Mouse (Mus musculus) midbrain, embryonic 12.5 days (tissue): ENCODE results near the gene Ripk3. TPM values are rescaled to one million over a fixed set of nuclear protein-coding genes. Genes with fewer than 3 reads are reported as not detected.

Source experiments
- ATAC-seq: fragments of 200-750 bp; cut with Nextera tagmentation; 2 replicates; pipeline ENCODE4 v1.8.0; 2017; ENCODE audit warnings: low read depth, moderate TSS enrichment, moderate library complexity; ENCODE audit not compliant: low FRiP score
- H3K27ac ChIP-seq: fragments of 300-500 bp; sonication (generic); replicated peaks from 2 replicates; pipeline ENCODE4 v1.5.1; 2016; ENCODE audit warnings: mild to moderate bottlenecking
- H3K27me3 ChIP-seq: fragments of 300-500 bp; sonication (generic); 2 replicates; pipeline ENCODE4 v1.6.1; 2016; ENCODE audit warnings: mild to moderate bottlenecking
- H3K36me3 ChIP-seq: fragments of 300-500 bp; sonication (generic); 2 replicates; pipeline ENCODE4 v1.6.1; 2016
- H3K4me1 ChIP-seq: fragments of 300-500 bp; sonication (generic); 2 replicates; pipeline ENCODE4 v1.6.1; 2016
- H3K4me2 ChIP-seq: fragments of 300-500 bp; sonication (generic); replicated peaks from 2 replicates; pipeline ENCODE4 v1.6.1; 2016; ENCODE audit warnings: mild to moderate bottlenecking, moderate library complexity
- H3K4me3 ChIP-seq: fragments of 300-500 bp; sonication (generic); 2 replicates; pipeline ENCODE4 v1.5.1; 2016; ENCODE audit warnings: mild to moderate bottlenecking
- H3K9ac ChIP-seq: fragments of 300-500 bp; sonication (generic); replicated peaks from 2 replicates; pipeline ENCODE4 v1.6.1; 2016; ENCODE audit warnings: mild to moderate bottlenecking, moderate library complexity
- H3K9me3 ChIP-seq: fragments of 300-500 bp; sonication (generic); 2 replicates; pipeline ENCODE4 v1.6.1; 2016; ENCODE audit warnings: mild to moderate bottlenecking
- WGBS: fragments of 180-500 bp; shearing (Covaris S2); methylation state at CpG from one replicate; pipeline ENCODE4 v1.1.7; 2016; 5-methylcytosine and 5-hydroxymethylcytosine counted together
- polyA plus RNA-seq: library from polyadenylated mRNA; unstranded; fragments of >200 nt; fragmentation: Nextera tagmentation; extraction: Ambion mirVana; gene quantifications from 2 replicates; pipeline ENCODE4 v1.2.1, GENCODE M21; 2016

Ripk3 gene
- polyA plus RNA-seq, 1 experiment from 2014 or later, result 8.3 TPM

DNA sequence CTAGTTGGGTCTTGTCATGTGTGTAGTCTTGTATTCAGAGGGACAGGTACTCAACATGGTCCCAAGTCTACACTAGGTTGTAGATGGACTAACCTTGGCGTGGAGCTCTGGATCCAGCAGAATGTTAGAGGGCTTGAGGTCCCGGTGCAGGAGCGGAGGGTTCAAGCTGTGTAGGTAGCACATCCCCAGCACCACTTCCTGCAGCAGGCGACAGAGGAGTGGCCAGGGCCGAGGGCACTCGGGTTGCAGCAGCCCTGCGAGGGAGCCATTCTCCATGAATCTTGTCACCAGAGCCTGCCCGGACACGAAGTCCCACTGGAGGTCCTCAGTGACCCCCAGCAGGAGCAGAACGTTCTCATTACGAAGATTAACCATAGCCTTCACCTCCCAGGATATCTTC lies 934 bp downstream of the Ripk3 start:
- no peak overlapping the region for H3K27ac ChIP-seq
- H3K4me1 ChIP-seq, result peaks cover 13% of the 10 kb centered on the region
- H3K4me3 ChIP-seq, result no peak overlapping the region
- H3K27me3 ChIP-seq, result peaks cover 77% of the 10 kb centered on the region
- no peaks in the 10 kb centered on the region for H3K9me3 ChIP-seq
- no peak overlapping the region for H3K4me2 ChIP-seq
- no peak for ATAC-seq
- H3K36me3 ChIP-seq, result no peaks in the 10 kb centered on the region
- H3K9ac ChIP-seq, result no peak overlapping the region
- 46% methylated on average over 11 of the region's 11 CpGs for whole genome bisulfite sequencing

- no peak for ATAC-seq
- no peaks in the 10 kb centered on the region for H3K9me3 ChIP-seq
- H3K36me3 ChIP-seq, result no peaks in the 10 kb centered on the region
- H3K9ac ChIP-seq, result no peak overlapping the region
- H3K27ac ChIP-seq, result no peak overlapping the region
- H3K4me2 ChIP-seq, result no peak overlapping the region
- H3K27me3 ChIP-seq, result peaks cover 96% of the 10 kb centered on the region
- 21% methylated on average over 6 of the region's 6 CpGs for WGBS
- H3K4me3 ChIP-seq, result no peak overlapping the region
- H3K4me1 ChIP-seq, result peaks cover 13% of the 10 kb centered on the region
These were observed 3.5 kb downstream of the Ripk3 start for GRCm38 (mm10) chr14:55785195-55785594.

- no peaks in the 10 kb centered on the region for H3K36me3 ChIP-seq
- H3K27me3 ChIP-seq, result peaks cover 94% of the 10 kb centered on the region
- H3K4me2 ChIP-seq, result peak within 1 kb of the TSS; percentile 46
- peaks cover 13% of the 10 kb centered on the region for H3K4me1 ChIP-seq
- no peak within 1 kb of the TSS for H3K27ac ChIP-seq
- H3K9me3 ChIP-seq, result no peaks in the 10 kb centered on the region
- ATAC-seq, result no peak
- WGBS, result 6% methylated on average over 13 of the region's 13 CpGs
- peak within 1 kb of the TSS; percentile 18 for H3K4me3 ChIP-seq
- H3K9ac ChIP-seq, result no peak within 1 kb of the TSS; the same call in 1 of the 2 replicates
These were observed 4.8 kb downstream of the Ripk3 start, which contains the start of gene Adcy4 for GRCm38 (mm10) chr14:55783958-55784235. Gene Adcy4 (minus strand): TSS chr14:55784095.

- Histone ChIP-seq H3K9me3 (no peaks in the 10 kb centered on the region), H3K27me3 (peaks cover 93% of the 10 kb centered on the region), H3K4me2 (peak overlapping the region; percentile 46), H3K36me3 (no peaks in the 10 kb centered on the region), H3K27ac (no peak overlapping the region), H3K9ac (no peak overlapping the region; the same call in 1 of the 2 replicates), H3K4me1 (peaks cover 11% of the 10 kb centered on the region), H3K4me3 (peak overlapping the region; percentile 18)
- no peak for ATAC-seq
- WGBS, result 2% methylated on average over 31 of the region's 31 CpGs
These were observed 5.3 kb downstream of the Ripk3 start for GRCm38 (mm10) chr14:55783171-55783957.

DNA sequence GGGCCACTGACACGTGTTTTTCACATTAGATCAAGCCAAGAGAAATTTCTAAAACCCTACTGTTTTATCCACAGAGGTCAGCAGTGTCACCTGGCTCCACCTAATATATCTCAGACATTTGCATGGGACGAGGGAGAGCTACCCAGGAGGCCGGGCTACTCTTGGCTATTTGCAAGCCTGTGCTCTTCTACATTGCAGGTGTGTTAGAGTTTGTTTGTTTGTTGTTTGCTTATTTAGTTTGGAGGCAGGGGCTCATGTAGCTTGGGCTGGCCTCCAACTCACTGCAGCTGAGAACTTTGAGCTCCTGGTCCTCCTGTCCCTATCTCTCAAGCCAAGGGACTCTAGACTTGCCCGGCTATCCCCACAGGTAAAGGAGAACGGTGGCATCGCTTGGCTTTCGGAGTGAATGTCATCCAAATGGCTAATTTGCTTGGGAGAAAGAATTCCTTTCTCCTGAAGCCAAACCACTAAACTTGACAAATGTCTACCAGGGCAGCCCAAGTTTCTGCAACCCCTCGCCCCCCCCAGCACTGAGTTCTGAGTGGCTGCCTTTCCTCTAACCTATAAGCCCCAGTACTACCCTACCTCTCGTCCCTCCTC lies 6.2 kb downstream of the Ripk3 start:
- no peak overlapping the region for H3K27ac ChIP-seq
- H3K4me2 ChIP-seq, result no peak overlapping the region

GRCm38 (mm10) chr14:55781310-55781709 lies 7.4 kb downstream of the Ripk3 start:
- Histone ChIP-seq H3K9ac (no peak overlapping the region), H3K27me3 (peaks cover 73% of the 10 kb centered on the region)

More for the DNA sequence above, 6.2 kb downstream of the Ripk3 start:
- no peaks in the 10 kb centered on the region for H3K9me3 ChIP-seq
- H3K27me3 ChIP-seq, result peaks cover 84% of the 10 kb centered on the region
- WGBS, result 50% methylated on average over 9 of the region's 9 CpGs
- peaks cover 7% of the 10 kb centered on the region; the same call in 1 of the 2 replicates for H3K4me1 ChIP-seq
- ATAC-seq, result no peak
- no peak overlapping the region for H3K9ac ChIP-seq
- 0 out of 2 replicates have a peak overlapping the region, but pooled peaks have one; percentile 18 for H3K4me3 ChIP-seq
- no peaks in the 10 kb centered on the region for H3K36me3 ChIP-seq

DNA sequence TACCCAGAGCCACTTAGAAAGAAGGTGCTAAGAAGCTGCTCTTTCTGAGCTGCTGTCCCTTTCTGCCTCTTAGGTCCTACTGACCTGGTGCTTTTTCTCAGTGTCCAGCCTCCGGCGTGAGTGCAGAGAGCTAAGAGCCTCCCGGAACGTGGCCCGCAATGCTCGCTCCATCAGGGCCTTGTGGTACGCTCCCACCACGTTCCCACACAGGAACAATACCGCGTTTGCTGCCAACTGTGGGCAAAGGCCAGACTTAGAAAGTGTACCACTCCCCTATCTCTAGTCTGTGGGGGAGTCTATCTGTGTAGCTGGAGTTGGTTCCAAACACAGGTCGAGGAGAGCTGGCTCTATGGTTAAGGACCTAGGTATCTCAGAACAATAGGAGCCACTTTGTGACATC lies 7.9 kb downstream of the Ripk3 start:
- ATAC-seq, result no peak
- Histone ChIP-seq H3K4me3 (no peak overlapping the region), H3K27me3 (peaks cover 67% of the 10 kb centered on the region), H3K4me1 (peaks cover 7% of the 10 kb centered on the region; the same call in 1 of the 2 replicates), H3K4me2 (no peak overlapping the region), H3K27ac (no peak overlapping the region), H3K36me3 (no peaks in the 10 kb centered on the region), H3K9me3 (no peaks in the 10 kb centered on the region), H3K9ac (no peak overlapping the region)
- WGBS, result 78% methylated on average over 11 of the region's 11 CpGs

More at GRCm38 (mm10) chr14:55781310-55781709, 7.4 kb downstream of the Ripk3 start:
- Histone ChIP-seq H3K27ac (no peak overlapping the region), H3K4me3 (peak overlapping the region; percentile 15; the same call in 1 of the 2 replicates), H3K4me1 (peaks cover 7% of the 10 kb centered on the region; the same call in 1 of the 2 replicates), H3K36me3 (no peaks in the 10 kb centered on the region), H3K4me2 (peak overlapping the region; percentile 34), H3K9me3 (no peaks in the 10 kb centered on the region)
- 17% methylated on average over 14 of the region's 14 CpGs for WGBS
- ATAC-seq, result peak; percentile 74; the same call in 1 of the 2 replicates

DNA sequence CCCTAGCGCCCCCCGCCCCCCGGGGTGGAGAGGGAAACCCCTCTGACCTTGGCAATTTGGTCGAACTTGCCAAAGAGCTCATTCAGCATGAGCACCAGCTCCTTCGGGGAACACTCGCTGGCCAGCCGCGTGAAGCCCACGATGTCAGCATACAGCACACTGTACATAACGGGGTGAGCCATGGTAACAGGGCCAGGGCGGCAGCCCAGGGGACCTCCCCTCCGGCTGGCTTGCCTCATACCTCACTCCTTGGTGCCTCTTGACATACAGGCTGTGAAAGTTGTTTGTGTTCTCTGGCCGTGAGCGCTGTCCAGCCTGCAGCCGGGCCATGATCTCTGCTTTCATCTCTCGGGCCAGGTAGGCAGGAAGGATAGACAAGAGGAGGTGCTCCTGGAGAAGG lies 9.0 kb downstream of the Ripk3 start:
- Histone ChIP-seq H3K9ac (no peak overlapping the region), H3K9me3 (no peaks in the 10 kb centered on the region), H3K4me3 (no peak overlapping the region), H3K4me2 (no peak overlapping the region), H3K36me3 (no peaks in the 10 kb centered on the region), H3K4me1 (peaks cover 7% of the 10 kb centered on the region; the same call in 1 of the 2 replicates), H3K27ac (no peak overlapping the region), H3K27me3 (peaks cover 56% of the 10 kb centered on the region)
- no peak for ATAC-seq
- WGBS, result 69% methylated on average over 16 of the region's 16 CpGs

DNA sequence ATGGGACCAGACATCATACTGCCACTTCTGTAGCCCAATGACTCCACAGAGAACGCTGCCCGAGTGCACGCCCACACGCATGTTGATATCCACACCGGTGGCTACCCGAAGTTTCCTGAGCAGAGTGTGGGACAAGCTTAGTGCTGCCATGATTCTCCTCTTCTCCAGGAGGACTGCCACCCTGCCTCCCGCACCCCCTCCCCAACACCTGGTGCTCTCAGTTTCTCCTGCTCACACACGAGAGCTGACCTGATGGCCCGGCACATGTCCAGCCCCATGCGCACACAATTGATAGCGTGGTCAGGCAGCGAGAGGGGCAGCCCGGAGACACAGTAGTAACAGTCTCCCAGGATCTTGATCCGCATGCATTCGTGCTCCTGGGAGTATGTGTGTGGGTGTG lies 10.0 kb downstream of the Ripk3 start:
- Histone ChIP-seq H3K4me3 (no peak overlapping the region), H3K9ac (no peak overlapping the region), H3K27me3 (peaks cover 53% of the 10 kb centered on the region), H3K9me3 (no peaks in the 10 kb centered on the region), H3K4me2 (no peak overlapping the region), H3K4me1 (peaks cover 7% of the 10 kb centered on the region; the same call in 1 of the 2 replicates), H3K36me3 (no peaks in the 10 kb centered on the region), H3K27ac (no peak overlapping the region)
- no peak for ATAC-seq
- WGBS, result 90% methylated on average over 15 of the region's 15 CpGs

- H3K4me3 ChIP-seq, result no peak overlapping the region
- H3K27ac ChIP-seq, result no peak overlapping the region
- WGBS, result 90% methylated on average over 11 of the region's 11 CpGs
- H3K4me2 ChIP-seq, result no peak overlapping the region
- H3K27me3 ChIP-seq, result peaks cover 51% of the 10 kb centered on the region
- H3K36me3 ChIP-seq, result no peaks in the 10 kb centered on the region
- H3K9me3 ChIP-seq, result no peaks in the 10 kb centered on the region
- peaks cover under 1% of the 10 kb centered on the region; the same call in 1 of the 2 replicates for H3K4me1 ChIP-seq
- H3K9ac ChIP-seq, result no peak overlapping the region
- ATAC-seq, result no peak
These were observed 10.9 kb downstream of the Ripk3 start for GRCm38 (mm10) chr14:55777806-55778205.

DNA sequence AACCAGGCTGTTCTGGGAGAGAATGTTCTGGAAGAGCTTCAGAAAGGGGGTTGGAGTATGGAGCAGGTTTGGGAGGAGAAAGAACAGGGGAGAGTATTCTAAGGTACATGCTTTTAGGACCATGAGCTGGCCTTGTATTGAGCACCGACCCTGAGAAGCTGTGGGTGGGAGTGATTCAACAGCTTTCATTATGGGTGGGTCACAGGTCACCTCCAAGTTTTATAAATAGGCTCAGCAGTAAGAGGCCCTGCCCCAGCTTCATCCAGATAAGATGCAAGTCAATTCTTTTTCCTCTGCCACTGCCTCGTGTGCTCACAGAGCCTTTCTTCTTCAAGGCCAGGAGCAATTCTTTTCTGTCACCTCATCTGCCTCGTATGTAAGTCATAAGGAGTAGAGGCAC lies 11.5 kb downstream of the Ripk3 start:
- no peak for ATAC-seq

GRCm38 (mm10) chr14:55776711-55777110 lies 12.0 kb downstream of the Ripk3 start:
- no peak overlapping the region for H3K27ac ChIP-seq
- H3K9me3 ChIP-seq, result no peaks in the 10 kb centered on the region
- H3K9ac ChIP-seq, result no peak overlapping the region
- WGBS, result 67% methylated on average over 7 of the region's 7 CpGs
- no peaks in the 10 kb centered on the region; the same call in 1 of the 2 replicates for H3K4me1 ChIP-seq
- no peak for ATAC-seq
- peaks cover 50% of the 10 kb centered on the region for H3K27me3 ChIP-seq
- H3K4me2 ChIP-seq, result no peak overlapping the region
- H3K4me3 ChIP-seq, result no peak overlapping the region
- H3K36me3 ChIP-seq, result no peaks in the 10 kb centered on the region

More for the DNA sequence above, 11.5 kb downstream of the Ripk3 start:
- Histone ChIP-seq H3K9me3 (no peaks in the 10 kb centered on the region), H3K27me3 (peaks cover 50% of the 10 kb centered on the region), H3K4me1 (no peaks in the 10 kb centered on the region; the same call in 1 of the 2 replicates), H3K4me3 (no peak overlapping the region), H3K36me3 (no peaks in the 10 kb centered on the region), H3K4me2 (no peak overlapping the region), H3K27ac (no peak overlapping the region), H3K9ac (no peak overlapping the region)
- WGBS, result 52% methylated on average over 3 of the region's 3 CpGs
